Mouse (Mus musculus) hindlimb bud, embryonic 11.5 days (tissue): ENCODE results near the gene Cldn7.
"Not testable (repeated sequence)": the region's sequence is repeated elsewhere in the genome, so short reads cannot be mapped to it uniquely, and the experiment has no call there.

ENCODE experiments used
- DNase-seq: peaks from one replicate; pipeline ENCODE4 v3.0.0-alpha.2; 2012; ENCODE audit warnings: low read depth, low spot score; ENCODE audit errors: extremely low spot score

Cldn7 gene

DNA sequence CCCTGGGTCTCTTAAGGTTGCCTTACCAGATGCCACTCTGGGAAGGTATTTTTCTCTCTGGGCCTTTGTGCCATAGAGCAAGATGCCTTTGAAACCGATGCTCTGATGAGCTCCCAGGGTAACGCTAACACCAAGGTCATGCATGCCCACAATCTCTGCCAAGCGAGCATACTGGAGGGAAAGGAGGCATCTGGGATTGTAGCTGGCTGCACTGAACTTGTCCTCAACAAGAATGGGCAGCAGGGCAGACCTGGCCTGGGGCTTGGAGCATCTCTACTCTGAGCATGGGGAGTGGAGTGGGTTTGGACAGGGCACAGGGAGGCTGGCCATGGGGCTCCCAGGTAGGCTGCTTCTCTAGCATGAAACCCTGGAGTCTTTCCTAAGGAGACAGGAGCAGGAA, 48.8 kb downstream of the Cldn7 start:
- DNase-seq: no peak

DNA sequence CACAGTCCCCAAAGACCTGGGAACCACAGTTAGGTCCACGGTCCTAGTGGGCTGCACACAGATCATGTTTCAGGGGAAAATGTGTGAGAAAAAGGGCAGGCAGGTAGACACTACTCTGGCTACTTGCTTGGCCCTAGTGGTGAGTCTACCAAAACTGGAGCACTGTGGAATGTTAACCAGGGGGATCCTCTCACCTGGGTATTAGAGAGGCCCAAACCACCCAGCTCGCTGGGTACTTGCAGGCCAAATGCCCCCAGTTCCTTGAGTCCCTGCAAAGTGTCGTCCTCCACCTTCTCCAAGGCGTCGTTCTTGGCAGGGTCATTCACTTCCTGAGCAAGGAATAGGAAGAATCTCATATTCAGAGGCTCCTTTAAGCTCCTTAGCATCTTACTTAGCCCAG, 49.5 kb downstream of the Cldn7 start:
- DNase-seq: no peak

DNA sequence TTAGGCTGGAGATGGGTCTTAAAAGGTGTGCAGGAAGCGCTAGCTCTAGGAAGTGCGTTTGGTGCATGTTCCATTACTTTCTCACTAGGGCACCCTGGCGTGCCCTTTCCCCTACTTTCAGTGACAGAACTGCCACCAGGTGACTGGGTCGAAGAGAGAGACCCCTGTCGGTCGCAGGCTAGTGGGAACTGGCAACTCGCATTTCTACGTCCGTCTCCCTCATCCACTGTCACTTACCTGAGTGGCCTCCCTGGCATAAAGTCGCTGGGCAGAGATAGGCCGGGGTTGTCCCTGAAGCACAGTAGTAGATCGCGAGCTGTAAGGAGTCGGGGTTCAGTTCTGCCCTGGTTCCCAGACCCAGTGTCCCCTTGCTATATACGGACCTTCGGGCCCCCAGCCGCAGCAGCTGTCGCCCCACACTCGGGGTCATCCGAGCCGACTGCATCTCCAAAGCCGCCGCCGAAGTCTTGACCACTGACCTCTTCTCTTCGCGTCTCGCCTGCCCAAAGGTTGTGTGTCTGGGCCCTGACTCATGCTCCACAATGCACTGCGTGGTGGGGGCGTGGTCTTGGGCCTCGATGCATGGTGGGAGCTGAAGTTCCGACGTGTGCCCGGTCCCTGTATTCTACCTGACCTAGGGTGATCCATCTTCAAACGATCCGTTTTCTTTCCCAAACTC, 50.4 kb downstream of the Cldn7 start, which contains the start of gene Acadvl:
Acadvl (minus strand) TSS at position 532 of the 679 bp plus-strand sequence.
- DNase-seq: no peak

DNA sequence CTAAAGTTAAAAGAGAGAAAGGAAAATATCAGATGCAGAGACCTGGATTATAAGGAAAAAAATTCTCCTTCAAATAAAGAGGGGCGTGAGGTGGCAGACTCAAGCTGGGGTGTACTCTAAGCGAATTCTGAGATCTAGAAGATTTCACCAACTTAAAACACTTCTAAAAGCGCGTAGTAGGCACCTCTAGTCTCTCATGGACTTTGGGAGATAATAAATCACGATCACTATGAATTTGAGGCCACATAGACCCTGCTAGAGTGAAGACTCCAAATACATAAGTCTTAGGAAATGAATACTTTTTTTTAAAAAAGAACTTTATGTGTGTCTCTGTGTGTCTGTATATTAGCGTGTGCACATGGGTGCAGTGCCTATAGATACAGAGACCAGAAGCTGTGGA, 51.1 kb downstream of the Cldn7 start:
- DNase-seq: no peak

DNA sequence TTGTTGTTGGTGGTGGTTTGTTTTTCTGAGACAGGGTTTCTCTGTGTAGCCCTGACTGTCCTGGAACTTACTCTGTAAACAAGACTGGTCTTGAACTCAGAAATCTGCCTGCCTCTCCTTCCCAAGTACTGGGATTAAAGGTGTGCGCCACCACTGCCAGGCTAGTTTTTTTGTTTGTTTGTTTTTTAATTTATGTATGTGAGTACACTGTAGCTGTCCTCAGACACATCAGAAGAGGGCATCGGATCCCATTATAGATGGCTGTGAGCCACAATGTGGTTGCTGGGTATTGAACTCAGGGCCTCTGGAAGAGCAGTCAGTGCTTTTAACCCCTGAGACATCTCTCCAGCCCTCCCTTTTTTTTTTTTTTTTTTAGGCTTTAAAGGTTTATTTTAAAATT, 51.6 kb downstream of the Cldn7 start:
- not testable (repeated sequence) for DNase-seq

DNA sequence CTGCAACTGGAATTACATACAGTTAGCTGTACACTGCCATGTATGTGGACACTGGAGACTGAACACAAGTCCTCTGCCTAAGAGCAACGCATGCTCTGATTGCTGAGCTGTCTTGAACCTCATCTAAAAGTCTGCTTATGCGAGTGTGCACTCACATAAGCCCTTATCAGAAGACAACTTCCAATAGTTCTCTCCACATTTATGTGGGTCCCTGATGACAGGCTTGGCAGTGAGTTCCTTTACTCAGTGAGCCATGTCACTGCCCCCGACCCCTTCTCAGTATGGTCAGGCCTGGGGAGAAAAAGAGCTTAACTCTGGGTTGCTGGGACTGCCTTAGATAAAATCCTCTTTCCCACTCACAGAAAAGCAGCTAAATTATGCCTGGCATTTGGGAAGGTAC, 52.1 kb downstream of the Cldn7 start, which contains the start of gene Dlg4:
Dlg4 (plus strand) TSS at position 274 of the 400 bp plus-strand sequence.
- no peak for DNase-seq

DNA sequence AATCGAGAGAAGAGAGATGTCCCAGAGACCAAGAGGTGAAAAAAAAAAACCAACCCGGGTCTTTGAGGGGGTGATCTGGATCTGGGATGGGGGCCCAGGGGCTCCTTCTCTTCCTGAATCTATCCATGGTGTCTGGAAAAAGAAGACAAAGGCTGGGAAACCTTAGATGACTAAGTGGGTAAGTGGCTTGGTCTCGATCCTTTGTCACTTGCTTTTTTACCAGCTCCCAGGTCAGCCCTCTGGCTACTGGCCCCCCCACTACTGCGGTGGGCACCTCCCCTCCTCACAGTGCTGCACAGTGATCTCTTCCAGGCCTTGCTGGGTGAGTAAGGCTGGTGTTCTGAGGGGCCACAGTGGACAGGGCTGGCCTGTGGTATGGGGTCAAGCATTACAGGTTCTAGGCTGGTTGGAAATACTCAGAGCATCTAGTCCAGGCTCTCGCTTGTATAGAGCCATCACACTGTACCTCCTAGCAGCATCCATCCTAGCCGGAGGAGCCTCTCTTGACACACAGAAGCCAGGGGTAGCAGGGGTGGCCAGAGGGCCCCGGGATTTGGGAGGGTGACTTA, 52.7 kb downstream of the Cldn7 start:
- no peak for DNase-seq
